Mouse (Mus musculus): Measurements from ENCODE around the gene Slc28a1. TPM values are rescaled to one million over a fixed set of nuclear protein-coding genes. Genes with fewer than 3 reads are reported as not detected.

Slc28a1 gene
- total and polyA plus RNA-seq, 3 experiments: not detected

- Histone ChIP-seq H3K4me3 (ENCODE audit: control insufficient read depth in 1 of 2, insufficient read depth in 1 of 2, low read depth in 2 of 2, low read length in 2 of 2) (0 out of 4 replicates have a peak overlapping the region, but pooled peaks of 1 of the 2 experiments have one; percentile 14), H3K27ac (ENCODE audit: control insufficient read depth, low read depth, low read length) (no peak overlapping the region), H3K27me3 (ENCODE audit: control insufficient read depth in 1 of 2, insufficient read depth in 2 of 2, low read length in 2 of 2) (peaks cover 8 to 9% of the 10 kb centered on the region in 2 experiments), H3K9me3 (replicated peaks; ENCODE audit: insufficient read depth, low read length) (no peaks in the 10 kb centered on the region), H3K79me2 (ENCODE audit: control insufficient read depth, insufficient read depth, low read length, poor library complexity) (no peaks in the 10 kb centered on the region), H3K36me3 (ENCODE audit: control insufficient read depth in 1 of 2, insufficient read depth in 2 of 2, low read length in 2 of 2) (no peaks in the 10 kb centered on the region), H3K9ac (ENCODE audit: control insufficient read depth, low read depth, low read length, poor library complexity, severe bottlenecking) (no peak overlapping the region), H3K4me1 (ENCODE audit: control insufficient read depth in 1 of 2, insufficient read depth in 2 of 2, low read length in 2 of 2) (peaks cover 2 to 3% of the 10 kb centered on the region in 2 experiments; a peak in 2 of 4 replicates)
- DNase-seq (ENCODE audit: low read depth, low spot score): peak; percentile 49
- no peak for TF ChIP-seq MYC (IDR thresholded peaks at IDR 0.05; ENCODE audit: low read depth, low read length)
- TF ChIP-seq RCOR1 (IDR thresholded peaks at IDR 0.05; ENCODE audit: low read depth, low read length): no peak
- TF ChIP-seq ZC3H11A (IDR thresholded peaks at IDR 0.05; ENCODE audit: low read depth, low read length): no peak
- TF ChIP-seq E2F4 (IDR thresholded peaks at IDR 0.05; ENCODE audit: borderline replicate concordance, low read depth, low read length): no peak
- no peak for TF ChIP-seq USF2 (IDR thresholded peaks at IDR 0.05; ENCODE audit: borderline replicate concordance in 1 of 2, insufficient read depth in 1 of 2, low read depth in 1 of 2, low read length in 2 of 2)
- no peak for TF ChIP-seq ETS1 (IDR thresholded peaks at IDR 0.05; ENCODE audit: low read depth, low read length)
- no peak for TF ChIP-seq GABPA (IDR thresholded peaks at IDR 0.05; ENCODE audit: low read depth, low read length)
- no peak for TF ChIP-seq MYB (IDR thresholded peaks at IDR 0.05; ENCODE audit: low read depth, low read length)
These were observed 39.3 kb upstream of the Slc28a1 start for GRCm38 (mm10) chr7:81075299-81075698.

GRCm38 (mm10) chr7:81075732-81076131 lies 38.9 kb upstream of the Slc28a1 start:
- no peak for TF ChIP-seq ZC3H11A (IDR thresholded peaks at IDR 0.05; ENCODE audit: low read depth, low read length)
- TF ChIP-seq ETS1 (IDR thresholded peaks at IDR 0.05; ENCODE audit: low read depth, low read length): no peak
- TF ChIP-seq JUND (IDR thresholded peaks at IDR 0.05; ENCODE audit: low read depth, low read length): no peak
- no peak for TF ChIP-seq USF2 (IDR thresholded peaks at IDR 0.05; ENCODE audit: borderline replicate concordance in 1 of 2, insufficient read depth in 1 of 2, low read depth in 1 of 2, low read length in 2 of 2)
- no peak for TF ChIP-seq ELF1 (IDR thresholded peaks at IDR 0.05; ENCODE audit: low read depth, low read length)
- no peak for TF ChIP-seq POLR2AphosphoS5 (IDR thresholded peaks at IDR 0.05; ENCODE audit: borderline replicate concordance, low read depth, low read length)
- no peak for TF ChIP-seq MEF2A (IDR thresholded peaks at IDR 0.05; ENCODE audit: extremely low read depth, insufficient replicate concordance, low read depth, low read length, poor library complexity, severe bottlenecking)
- no peak for TF ChIP-seq POLR2A (IDR thresholded peaks at IDR 0.05; ENCODE audit: control insufficient read depth in 1 of 2, insufficient read depth in 1 of 2, low read depth in 1 of 2, low read length in 2 of 2, poor library complexity in 1 of 2)
- TF ChIP-seq SMC3 (IDR thresholded peaks at IDR 0.05; ENCODE audit: low read depth, low read length): no peak
- no peak for TF ChIP-seq MYC (IDR thresholded peaks at IDR 0.05; ENCODE audit: low read depth, low read length)
- no peak overlapping the region for H3K9ac ChIP-seq (ENCODE audit: control insufficient read depth, low read depth, low read length, poor library complexity, severe bottlenecking)
- H3K36me3 ChIP-seq (ENCODE audit: control insufficient read depth in 1 of 2, insufficient read depth in 2 of 2, low read length in 2 of 2): no peaks in the 10 kb centered on the region
- H3K79me2 ChIP-seq (ENCODE audit: control insufficient read depth, insufficient read depth, low read length, poor library complexity): no peaks in the 10 kb centered on the region
- no peak overlapping the region for H3K4me3 ChIP-seq (ENCODE audit: control insufficient read depth in 1 of 2, insufficient read depth in 1 of 2, low read depth in 2 of 2, low read length in 2 of 2)
- no peak overlapping the region for H3K27ac ChIP-seq (ENCODE audit: control insufficient read depth, low read depth, low read length)
- H3K4me1 ChIP-seq (ENCODE audit: control insufficient read depth in 1 of 2, insufficient read depth in 2 of 2, low read length in 2 of 2): peaks cover 2 to 3% of the 10 kb centered on the region in 2 experiments; a peak in 2 of 4 replicates
- DNase-seq (ENCODE audit: low read depth, low spot score): no peak
- H3K9me3 ChIP-seq (replicated peaks; ENCODE audit: insufficient read depth, low read length): no peaks in the 10 kb centered on the region
- peaks cover 6 to 8% of the 10 kb centered on the region in 2 experiments for H3K27me3 ChIP-seq (ENCODE audit: control insufficient read depth in 1 of 2, insufficient read depth in 2 of 2, low read length in 2 of 2)

All from MEL (cell line).